Mouse (Mus musculus): ENCODE measurements around the gene Lbh.

DNA sequence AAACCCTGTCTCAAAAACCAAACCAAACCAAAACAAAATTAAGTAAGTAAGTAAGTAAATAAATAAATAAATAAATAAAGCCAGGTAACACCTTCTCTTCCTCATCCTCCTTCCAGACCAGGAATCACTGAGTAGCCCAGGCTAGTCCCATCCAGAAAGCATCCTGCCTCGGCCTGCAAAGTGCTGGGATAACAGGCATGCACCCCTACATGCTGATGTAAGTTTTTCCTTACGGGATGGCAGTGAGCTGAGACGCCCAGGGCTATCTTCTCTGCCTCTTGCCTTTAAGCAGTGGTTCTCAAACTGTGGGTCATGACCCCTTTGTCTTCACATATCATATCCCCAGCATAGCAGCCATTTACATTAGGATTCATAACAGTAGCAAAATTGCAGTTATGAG is 9.5 kb upstream of the Lbh start:
- TF ChIP-seq CTCF (IDR thresholded peaks at IDR 0.05; ENCODE audit: extremely low read depth, insufficient read depth, insufficient read length, insufficient replicate concordance), result no peak
- TF ChIP-seq POLR2A (IDR thresholded peaks at IDR 0.05; ENCODE audit: low read depth, low read length), result no peak

All from spleen, adult 2 months (tissue).